Mouse (Mus musculus) bone marrow macrophage, adult 2 months (primary cell): ENCODE results near the gene Esr1.

Experiments used
- CTCF ChIP-seq: IDR thresholded peaks from 2 replicates; pipeline ENCODE4 v1.5.1; 2012; ENCODE audit warnings: low read depth, mild to moderate bottlenecking, low read length, moderate library complexity
- POLR2A ChIP-seq: IDR thresholded peaks from 2 replicates; pipeline ENCODE4 v1.6.1; 2012; ENCODE audit warnings: mild to moderate bottlenecking, low read depth, low read length, borderline replicate concordance

DNA sequence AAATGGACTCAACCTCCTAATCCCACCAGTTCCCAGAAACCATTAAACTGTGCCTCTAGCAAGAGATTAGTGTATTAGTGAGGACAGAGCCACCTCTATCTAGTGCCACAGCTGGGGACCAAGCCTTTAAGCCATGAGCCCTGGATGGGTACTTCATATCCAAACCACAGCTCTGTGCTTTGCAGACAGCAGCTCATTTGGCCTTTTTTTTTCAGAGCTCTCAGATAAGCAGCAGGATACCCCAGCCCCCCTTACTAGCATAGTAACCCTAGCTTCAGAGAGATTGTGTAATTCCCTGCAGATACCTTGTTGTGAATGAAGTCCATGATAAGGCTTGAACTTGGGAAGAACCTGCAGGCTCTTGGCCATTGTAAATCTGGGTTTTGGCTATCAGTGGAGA lies 11.9 kb downstream of the Esr1 start:
- TF ChIP-seq POLR2A (no peak), CTCF (no peak)
